Comparison of ENCODE assay signal across 7 mouse cellular contexts in genomic region chr11:121204161-121205006, GRCm38 (mm10). TPM values are rescaled to one million over a fixed set of nuclear protein-coding genes. Genes with fewer than 3 reads are reported as not detected.
DNase-seq lines count a peak whose midpoint lies in the region; ATAC-seq and TF ChIP-seq lines count a peak whose summit lies in the region.

Gene Hexdc (plus strand): TSS chr11:121204433.
Gene Ogfod3 (minus strand): TSS chr11:121204711.

- H3K27ac ChIP-seq in embryonic facial prominence, embryonic 10.5 days (replicated peaks): peak within 1 kb of the TSS; percentile 95
- H3K27ac ChIP-seq in intestine, postnatal 0 days (ENCODE audit: low read depth, low read length): peak within 1 kb of the TSS; percentile 89
- H3K27ac ChIP-seq in midbrain, embryonic 12.5 days (replicated peaks): peak within 1 kb of the TSS; percentile 85
- H3K27ac ChIP-seq in small intestine, adult 2 months (ENCODE audit: insufficient read depth, low read depth, low read length): peak within 1 kb of the TSS; percentile 83

- H3K9me3 ChIP-seq in embryonic facial prominence, embryonic 10.5 days: no peaks in the 10 kb centered on the region
- H3K9me3 ChIP-seq in intestine, postnatal 0 days (ENCODE audit: control insufficient read depth): no peaks in the 10 kb centered on the region
- no peaks in the 10 kb centered on the region for H3K9me3 ChIP-seq in midbrain, embryonic 12.5 days

- intact Hi-C loops in left cerebral cortex, postnatal 4 days (cut with DNase I): no loop called here

- peak; percentile 93 for ATAC-seq in intestine, postnatal 0 days
- peak; percentile 97 for ATAC-seq in midbrain, embryonic 12.5 days (ENCODE audit: low FRiP score, low read depth)

- peak within 1 kb of the TSS; percentile 81 for H3K4me3 ChIP-seq in embryonic facial prominence, embryonic 10.5 days
- peak within 1 kb of the TSS; percentile 72 for H3K4me3 ChIP-seq in intestine, postnatal 0 days (ENCODE audit: low read depth, low read length)
- H3K4me3 ChIP-seq in midbrain, embryonic 12.5 days: peak within 1 kb of the TSS; percentile 68
- peak within 1 kb of the TSS; percentile 75 for H3K4me3 ChIP-seq in small intestine, adult 2 months (ENCODE audit: low read depth, low read length)

- WGBS in embryonic facial prominence, embryonic 10.5 days: under 1% methylated on average over 70 of the region's 70 CpGs
- WGBS in intestine, postnatal 0 days: under 1% methylated on average over 70 of the region's 70 CpGs
- WGBS in midbrain, embryonic 12.5 days: under 1% methylated on average over 69 of the region's 70 CpGs
- WGBS in small intestine, adult 2 months: under 1% methylated on average over 70 of the region's 70 CpGs

- peak within 1 kb of the TSS; percentile 60 for H3K9ac ChIP-seq in intestine, postnatal 0 days (ENCODE audit: low read depth, low read length)
- peak within 1 kb of the TSS; percentile 83 for H3K9ac ChIP-seq in midbrain, embryonic 12.5 days (replicated peaks)

- H3K4me2 ChIP-seq in intestine, postnatal 0 days (replicated peaks; ENCODE audit: low read depth): peak within 1 kb of the TSS; percentile 73
- H3K4me2 ChIP-seq in midbrain, embryonic 12.5 days (replicated peaks): peak within 1 kb of the TSS; percentile 71

- H3K27me3 ChIP-seq in embryonic facial prominence, embryonic 10.5 days (replicated peaks; ENCODE audit: low read depth, poor library complexity, severe bottlenecking): no peaks in the 10 kb centered on the region
- H3K27me3 ChIP-seq in intestine, postnatal 0 days (replicated peaks; ENCODE audit: control insufficient read depth, insufficient read depth, low read length): no peaks in the 10 kb centered on the region
- H3K27me3 ChIP-seq in midbrain, embryonic 12.5 days: no peaks in the 10 kb centered on the region
- no peaks in the 10 kb centered on the region for H3K27me3 ChIP-seq in small intestine, adult 2 months (ENCODE audit: control insufficient read depth, insufficient read depth, low read length)

- H3K4me1 ChIP-seq in embryonic facial prominence, embryonic 10.5 days: peaks cover 17% of the 10 kb centered on the region
- H3K4me1 ChIP-seq in intestine, postnatal 0 days (replicated peaks; ENCODE audit: control insufficient read depth, insufficient read depth, low read length): no peaks in the 10 kb centered on the region
- H3K4me1 ChIP-seq in midbrain, embryonic 12.5 days: peaks cover 4% of the 10 kb centered on the region
- H3K4me1 ChIP-seq in small intestine, adult 2 months (ENCODE audit: control insufficient read depth, insufficient read depth, insufficient read length, low read length): peaks cover 3% of the 10 kb centered on the region; the same call in 1 of the 2 replicates

- peaks cover 22% of the 10 kb centered on the region for H3K36me3 ChIP-seq in embryonic facial prominence, embryonic 10.5 days (replicated peaks)
- peaks cover 16% of the 10 kb centered on the region for H3K36me3 ChIP-seq in intestine, postnatal 0 days (ENCODE audit: control insufficient read depth, insufficient read depth)
- no peaks in the 10 kb centered on the region for H3K36me3 ChIP-seq in midbrain, embryonic 12.5 days
- H3K36me3 ChIP-seq in small intestine, adult 2 months (ENCODE audit: control insufficient read depth, insufficient read depth, low read length): peaks cover 9% of the 10 kb centered on the region

- peak; percentile 97 for DNase-seq in adrenal gland, postnatal 10 days
- DNase-seq in embryonic facial prominence, embryonic 10.5 days (ENCODE audit: low spot score): peak; percentile 98
- DNase-seq in gonadal fat pad, adult 2 months (ENCODE audit: low read depth): peak; percentile 86
- DNase-seq in left cerebral cortex, postnatal 4 days: peak; percentile 96

- TF ChIP-seq CTCF in intestine, postnatal 0 days (IDR thresholded peaks at IDR 0.05; ENCODE audit: low read depth): no peak
- TF ChIP-seq CTCF in small intestine, adult 2 months (IDR thresholded peaks at IDR 0.05; ENCODE audit: extremely low read depth, insufficient read length, insufficient replicate concordance, low read depth, low read length): no peak

- TF ChIP-seq POLR2A in small intestine, adult 2 months (IDR thresholded peaks at IDR 0.05; ENCODE audit: low read depth, low read length): peak; percentile 42; the same call in 1 of the 2 replicates

RNA-seq across cellular contexts. Expression of gene Hexdc, which starts in this region (rescaled TPM):
- 10 to 100 TPM; 12.6 to 16.4 TPM for total RNA-seq in adrenal gland, postnatal 10 days (2021)
- 5.1 and 5.5 TPM in 2 replicates for polyA plus RNA-seq in embryonic facial prominence, embryonic 10.5 days (2016; fragmentation: Nextera tagmentation; extraction: Ambion mirVana)
- polyA plus RNA-seq in gonadal fat pad, adult 2 months (2012; rRNA removed): 22.8 and 36.9 TPM in 2 replicates
- polyA plus RNA-seq in intestine, postnatal 0 days (2015; fragmentation: Nextera tagmentation; extraction: Ambion mirVana): 7.3 and 8.4 TPM in 2 replicates
- total RNA-seq in left cerebral cortex, postnatal 4 days (2021): 10 to 100 TPM; 54.9 to 57.3 TPM
- 11.6 and 11.9 TPM in 2 replicates for polyA plus RNA-seq in midbrain, embryonic 12.5 days (2016; fragmentation: Nextera tagmentation; extraction: Ambion mirVana)
- polyA plus RNA-seq in small intestine, adult 2 months (2012; rRNA removed): 12.5 and 27.9 TPM in 2 replicates

RNA-seq across cellular contexts. Expression of gene Ogfod3, which starts in this region (rescaled TPM):
- total RNA-seq in adrenal gland, postnatal 10 days (2021): 10 to 100 TPM; 24.5 to 24.9 TPM
- 18.5 and 21.6 TPM in 2 replicates for polyA plus RNA-seq in embryonic facial prominence, embryonic 10.5 days (2016; fragmentation: Nextera tagmentation; extraction: Ambion mirVana)
- polyA plus RNA-seq in gonadal fat pad, adult 2 months (2012; rRNA removed): 28.8 and 34.4 TPM in 2 replicates
- polyA plus RNA-seq in intestine, postnatal 0 days (2015; fragmentation: Nextera tagmentation; extraction: Ambion mirVana): 33.7 and 34.8 TPM in 2 replicates
- total RNA-seq in left cerebral cortex, postnatal 4 days (2021): 1 to 10 TPM; 7.7 to 8.0 TPM
- 17.3 and 18.5 TPM in 2 replicates for polyA plus RNA-seq in midbrain, embryonic 12.5 days (2016; fragmentation: Nextera tagmentation; extraction: Ambion mirVana)
- polyA plus RNA-seq in small intestine, adult 2 months (2012; rRNA removed): 8.6 and 13.1 TPM in 2 replicates

Comparison
In these comparisons a context has a peak if more than half of its experiments do, and no peak if none do; other contexts are left out.
1. Peak in every context shown above with its lines: DNase-seq, ATAC-seq, H3K4me3 ChIP-seq and H3K27ac ChIP-seq.